Mouse (Mus musculus) kidney, embryonic 14.5 days (tissue): ENCODE results near the gene Cers6. TPM values are rescaled to one million over a fixed set of nuclear protein-coding genes. Genes with fewer than 3 reads are reported as not detected.

Experiments
- ATAC-seq: fragments of 200-750 bp; cut with Nextera tagmentation; 2 replicates; pipeline ENCODE4 v1.8.0; 2017; ENCODE audit warnings: moderate number of reproducible peaks, mild to moderate bottlenecking, moderate TSS enrichment, moderate library complexity; ENCODE audit not compliant: low FRiP score, low TSS enrichment
- H3K27ac ChIP-seq: fragments of 300-500 bp; sonication (generic); 2 replicates; pipeline ENCODE4 v1.5.1; 2014; ENCODE audit warnings: low read depth, mild to moderate bottlenecking, low read length, moderate library complexity, mixed read lengths
- H3K27me3 ChIP-seq: fragments of 300-500 bp; sonication (generic); 2 replicates; pipeline ENCODE4 v1.6.1; 2014; ENCODE audit warnings: mild to moderate bottlenecking, low read length; ENCODE audit not compliant: control insufficient read depth, insufficient read depth
- H3K36me3 ChIP-seq: fragments of 300-500 bp; sonication (generic); 2 replicates; pipeline ENCODE4 v1.6.1; 2014; ENCODE audit warnings: low read length, mixed read lengths; ENCODE audit not compliant: control insufficient read depth, insufficient read depth
- H3K4me1 ChIP-seq: fragments of 300-500 bp; sonication (generic); 2 replicates; pipeline ENCODE4 v1.6.1; 2014; ENCODE audit warnings: low read length, mixed read lengths; ENCODE audit not compliant: control insufficient read depth, insufficient read depth
- H3K4me2 ChIP-seq: fragments of 300-500 bp; sonication (generic); replicated peaks from 2 replicates; pipeline ENCODE4 v1.6.1; 2014; ENCODE audit warnings: low read depth, mild to moderate bottlenecking, low read length
- H3K4me3 ChIP-seq: fragments of 300-500 bp; sonication (generic); 2 replicates; pipeline ENCODE4 v1.5.1; 2014; ENCODE audit warnings: mild to moderate bottlenecking, low read length
- H3K9ac ChIP-seq: fragments of 300-500 bp; sonication (generic); 2 replicates; pipeline ENCODE4 v1.6.1; 2014; ENCODE audit warnings: low read depth, mild to moderate bottlenecking, low read length, moderate library complexity
- H3K9me3 ChIP-seq: fragments of 300-500 bp; sonication (generic); 2 replicates; pipeline ENCODE4 v1.6.1; 2016; ENCODE audit warnings: low read length; ENCODE audit not compliant: control insufficient read depth
- WGBS: fragments of 180-500 bp; shearing (Covaris S2); extraction: QIAGEN DNeasy Blood & Tissue Kit; methylation state at CpG from one replicate; pipeline ENCODE4 v1.1.7; 2014; 5-methylcytosine and 5-hydroxymethylcytosine counted together
- polyA plus RNA-seq: library from polyadenylated mRNA; unstranded; fragments of >200 nt; fragmentation: Nextera tagmentation; extraction: Ambion mirVana; gene quantifications from 2 replicates; pipeline ENCODE4 v1.2.1, GENCODE M21; 2014

The Cers6 gene
- polyA plus RNA-seq, 1 experiment from 2014 or later, result 46.7 TPM

- Histone ChIP-seq H3K27ac (no peak overlapping the region), H3K4me2 (no peak overlapping the region), H3K27me3 (no peaks in the 10 kb centered on the region), H3K36me3 (no peaks in the 10 kb centered on the region), H3K4me3 (no peak overlapping the region), H3K4me1 (no peaks in the 10 kb centered on the region), H3K9me3 (no peaks in the 10 kb centered on the region), H3K9ac (no peak overlapping the region)
- WGBS, result 95% methylated on average over 5 of the region's 5 CpGs
- ATAC-seq, result no peak
These were observed 98.8 kb downstream of the Cers6 start for GRCm38 (mm10) chr2:68960060-68960459.

- H3K27ac ChIP-seq, result no peak overlapping the region
- H3K9ac ChIP-seq, result no peak overlapping the region
- WGBS, result 94% methylated on average over 10 of the region's 10 CpGs
- H3K4me2 ChIP-seq, result no peak overlapping the region
- H3K4me3 ChIP-seq, result no peak overlapping the region
- no peak for ATAC-seq
- H3K36me3 ChIP-seq, result no peaks in the 10 kb centered on the region
- no peaks in the 10 kb centered on the region for H3K27me3 ChIP-seq
- no peaks in the 10 kb centered on the region for H3K9me3 ChIP-seq
- H3K4me1 ChIP-seq, result no peaks in the 10 kb centered on the region
These were observed 99.4 kb downstream of the Cers6 start for GRCm38 (mm10) chr2:68960620-68961019.

- Histone ChIP-seq H3K4me2 (no peak overlapping the region), H3K27me3 (no peaks in the 10 kb centered on the region), H3K4me1 (no peaks in the 10 kb centered on the region), H3K27ac (no peak overlapping the region), H3K9me3 (peaks cover 8% of the 10 kb centered on the region), H3K36me3 (no peaks in the 10 kb centered on the region; the same call in 1 of the 2 replicates), H3K9ac (no peak overlapping the region), H3K4me3 (no peak overlapping the region)
- 92% methylated on average over 1 of the region's 1 CpGs for WGBS
- ATAC-seq, result no peak
These were observed 105.1 kb downstream of the Cers6 start for GRCm38 (mm10) chr2:68966360-68966759.

- Histone ChIP-seq H3K36me3 (no peaks in the 10 kb centered on the region; the same call in 1 of the 2 replicates), H3K27me3 (no peaks in the 10 kb centered on the region), H3K9ac (no peak overlapping the region), H3K4me1 (no peaks in the 10 kb centered on the region), H3K4me3 (no peak overlapping the region), H3K9me3 (peaks cover 8% of the 10 kb centered on the region), H3K4me2 (no peak overlapping the region), H3K27ac (no peak overlapping the region)
- no peak for ATAC-seq
- WGBS, result 80% methylated on average over 8 of the region's 8 CpGs
These were observed 106.8 kb downstream of the Cers6 start for GRCm38 (mm10) chr2:68968028-68968427.

- Histone ChIP-seq H3K4me3 (no peak overlapping the region), H3K27ac (no peak overlapping the region), H3K9me3 (peaks cover 8% of the 10 kb centered on the region), H3K27me3 (no peaks in the 10 kb centered on the region), H3K36me3 (no peaks in the 10 kb centered on the region; the same call in 1 of the 2 replicates), H3K4me2 (no peak overlapping the region), H3K9ac (no peak overlapping the region), H3K4me1 (no peaks in the 10 kb centered on the region)
- ATAC-seq, result no peak
- WGBS, result 94% methylated on average over 5 of the region's 5 CpGs
These were observed 110.6 kb downstream of the Cers6 start for GRCm38 (mm10) chr2:68971840-68972239.

GRCm38 (mm10) chr2:68973753-68974152 is 112.5 kb downstream of the Cers6 start:
- H3K4me2 ChIP-seq, result no peak overlapping the region
- no peak overlapping the region for H3K27ac ChIP-seq
- peaks cover 8% of the 10 kb centered on the region for H3K4me1 ChIP-seq
- no peak for ATAC-seq
- H3K36me3 ChIP-seq, result no peaks in the 10 kb centered on the region; the same call in 1 of the 2 replicates
- no peak overlapping the region for H3K9ac ChIP-seq
- no peaks in the 10 kb centered on the region for H3K27me3 ChIP-seq
- no peak overlapping the region for H3K4me3 ChIP-seq
- WGBS, result 57% methylated on average over 2 of the region's 2 CpGs
- peaks cover 8% of the 10 kb centered on the region for H3K9me3 ChIP-seq

- peaks cover 1% of the 10 kb centered on the region for H3K9me3 ChIP-seq
- H3K9ac ChIP-seq, result no peak overlapping the region
- H3K4me1 ChIP-seq, result peaks cover 8% of the 10 kb centered on the region
- H3K4me3 ChIP-seq, result no peak overlapping the region
- no peak overlapping the region for H3K4me2 ChIP-seq
- no peaks in the 10 kb centered on the region; the same call in 1 of the 2 replicates for H3K36me3 ChIP-seq
- no peaks in the 10 kb centered on the region for H3K27me3 ChIP-seq
- H3K27ac ChIP-seq, result no peak overlapping the region
- ATAC-seq, result no peak
- WGBS, result 88% methylated on average over 6 of the region's 6 CpGs
These were observed 114.0 kb downstream of the Cers6 start for GRCm38 (mm10) chr2:68975286-68975685.

- Histone ChIP-seq H3K4me2 (no peak overlapping the region), H3K4me3 (no peak overlapping the region), H3K9ac (no peak overlapping the region), H3K36me3 (no peaks in the 10 kb centered on the region), H3K27ac (no peak overlapping the region), H3K27me3 (no peaks in the 10 kb centered on the region), H3K9me3 (no peaks in the 10 kb centered on the region), H3K4me1 (peaks cover 8% of the 10 kb centered on the region)
- ATAC-seq, result no peak
- 80% methylated on average over 6 of the region's 6 CpGs for WGBS
These were observed 114.5 kb downstream of the Cers6 start for GRCm38 (mm10) chr2:68975780-68976179.

GRCm38 (mm10) chr2:68978244-68978643 is 117.0 kb downstream of the Cers6 start:
- 30% methylated on average over 9 of the region's 9 CpGs for WGBS
- Histone ChIP-seq H3K4me3 (no peak overlapping the region), H3K27ac (no peak overlapping the region), H3K4me2 (no peak overlapping the region), H3K4me1 (peaks cover 15% of the 10 kb centered on the region), H3K9ac (no peak overlapping the region), H3K36me3 (no peaks in the 10 kb centered on the region), H3K9me3 (no peaks in the 10 kb centered on the region), H3K27me3 (no peaks in the 10 kb centered on the region)
- ATAC-seq, result no peak
